ENCODE assay signal across 10 mouse cellular contexts in the genomic region with DNA sequence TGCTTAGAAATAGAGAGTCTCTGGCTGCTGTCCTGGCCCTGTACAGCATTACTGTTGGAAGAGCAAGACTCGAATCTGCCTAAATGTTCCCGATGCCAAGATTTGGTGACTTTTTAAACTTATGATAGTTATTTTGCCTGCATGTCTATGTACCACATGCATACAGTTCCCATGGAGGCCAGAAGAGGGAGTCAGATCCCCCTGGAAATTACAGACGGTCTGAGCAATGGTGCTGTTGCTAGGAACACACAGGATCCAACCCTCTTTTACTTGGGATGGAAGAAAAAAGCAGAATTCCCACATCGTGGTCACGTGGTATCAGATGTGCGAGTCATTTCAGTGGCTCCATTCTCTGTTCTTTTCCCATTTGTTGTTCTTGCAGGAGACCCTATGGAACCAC. TPM values are rescaled to one million over a fixed set of nuclear protein-coding genes. Genes with fewer than 3 reads are reported as not detected.
DNase-seq lines count a peak whose midpoint lies in the region; ATAC-seq and TF ChIP-seq lines count a peak whose summit lies in the region.
"Had no signal": no experiment of that assay in that cellular context is flagged by ENCODE, and none has a peak within 500 bp of the region (broad histone marks: within the 10 kb centered on the region; RNA-seq: fewer than 3 reads in every experiment).

No protein-coding gene starts in this region.

- H3K4me1 ChIP-seq in hindbrain, postnatal 0 days (ENCODE audit: insufficient read depth, low read length), result no peaks in the 10 kb centered on the region
- H3K4me1 ChIP-seq in hindbrain, embryonic 16.5 days (ENCODE audit: control insufficient read depth, insufficient read depth, low read depth, low read length), result no peaks in the 10 kb centered on the region
- no peaks in the 10 kb centered on the region for H3K4me1 ChIP-seq in neural tube, embryonic 15.5 days
- H3K4me1 ChIP-seq: limb, embryonic 13.5 days had no signal

- H3K27me3 ChIP-seq in hindbrain, postnatal 0 days (ENCODE audit: insufficient read depth, low read length), result no peaks in the 10 kb centered on the region
- no peaks in the 10 kb centered on the region for H3K27me3 ChIP-seq in hindbrain, embryonic 16.5 days (replicated peaks; ENCODE audit: control insufficient read depth, insufficient read depth, low read length)
- no peaks in the 10 kb centered on the region for H3K27me3 ChIP-seq in splenic B cell, adult 2 months (ENCODE audit: control insufficient read depth, insufficient read depth, low read length, poor library complexity, severe bottlenecking)
- no peaks in the 10 kb centered on the region for H3K27me3 ChIP-seq in neural tube, embryonic 15.5 days (replicated peaks)
- H3K27me3 ChIP-seq: limb, embryonic 13.5 days had no signal

- TF ChIP-seq CTCF in hindbrain, postnatal 0 days (IDR thresholded peaks at IDR 0.05; ENCODE audit: low read depth), result peak; percentile 78

- H3K36me3 ChIP-seq in hindbrain, postnatal 0 days (ENCODE audit: insufficient read depth, low read length), result peaks cover 44% of the 10 kb centered on the region
- peaks cover 32% of the 10 kb centered on the region for H3K36me3 ChIP-seq in hindbrain, embryonic 16.5 days (ENCODE audit: control insufficient read depth, insufficient read depth, low read length)
- H3K36me3 ChIP-seq in splenic B cell, adult 2 months (ENCODE audit: control insufficient read depth, insufficient read depth, low read length, poor library complexity, severe bottlenecking), result peaks cover 32% of the 10 kb centered on the region
- H3K36me3 ChIP-seq in neural tube, embryonic 15.5 days, result peaks cover 45% of the 10 kb centered on the region

- ATAC-seq in hindbrain, postnatal 0 days, result no peak
- ATAC-seq in hindbrain, embryonic 16.5 days, result no peak
- no peak for ATAC-seq in neural tube, embryonic 15.5 days (ENCODE audit: low FRiP score)

- no peak overlapping the region for H3K4me2 ChIP-seq in hindbrain, postnatal 0 days (ENCODE audit: low read depth, low read length)
- no peak overlapping the region for H3K4me2 ChIP-seq in hindbrain, embryonic 16.5 days (ENCODE audit: low read length)
- no peak overlapping the region for H3K4me2 ChIP-seq in neural tube, embryonic 15.5 days
- H3K4me2 ChIP-seq: limb, embryonic 13.5 days had no signal

- 73% methylated on average over 6 of the region's 6 CpGs for WGBS in hindbrain, postnatal 0 days
- 82% methylated on average over 6 of the region's 6 CpGs for WGBS in hindbrain, embryonic 16.5 days
- WGBS in neural tube, embryonic 15.5 days, result 76% methylated on average over 6 of the region's 6 CpGs

- no peak overlapping the region for H3K9ac ChIP-seq in hindbrain, postnatal 0 days (replicated peaks; ENCODE audit: low read length)
- H3K9ac ChIP-seq in hindbrain, embryonic 16.5 days (ENCODE audit: low read depth, low read length), result no peak overlapping the region
- no peak overlapping the region for H3K9ac ChIP-seq in neural tube, embryonic 15.5 days (replicated peaks)
- H3K9ac ChIP-seq: limb, embryonic 13.5 days had no signal

- H3K27ac ChIP-seq in hindbrain, postnatal 0 days, result no peak overlapping the region
- no peak overlapping the region for H3K27ac ChIP-seq in hindbrain, embryonic 16.5 days (ENCODE audit: low read depth, low read length)
- H3K27ac ChIP-seq in neural tube, embryonic 15.5 days (replicated peaks), result no peak overlapping the region
- H3K27ac ChIP-seq: limb, embryonic 13.5 days had no signal

- H3K4me3 ChIP-seq in hindbrain, postnatal 0 days (ENCODE audit: low read length), result no peak overlapping the region
- H3K4me3 ChIP-seq in hindbrain, embryonic 16.5 days (ENCODE audit: low read length), result no peak overlapping the region
- H3K4me3 ChIP-seq in neural tube, embryonic 15.5 days (replicated peaks), result no peak overlapping the region
- H3K4me3 ChIP-seq: limb, embryonic 13.5 days had no signal

- H3K9me3 ChIP-seq in hindbrain, postnatal 0 days (ENCODE audit: low read length), result no peaks in the 10 kb centered on the region
- H3K9me3 ChIP-seq in hindbrain, embryonic 16.5 days (ENCODE audit: control insufficient read depth, low read length), result no peaks in the 10 kb centered on the region
- H3K9me3 ChIP-seq in neural tube, embryonic 15.5 days (replicated peaks), result no peaks in the 10 kb centered on the region
- H3K9me3 ChIP-seq: limb, embryonic 13.5 days had no signal

- peak; percentile 66 for DNase-seq in hindbrain, postnatal 0 days (ENCODE audit: low spot score)
- peak; percentile 11 for DNase-seq in thymus, postnatal 25 days
- DNase-seq in thymus, adult 18-20 months, result no peak
- peak; percentile 42 for DNase-seq in embryo, embryonic 10.5 days (ENCODE audit: low spot score)
- DNase-seq in splenic B cell, adult 2 months (ENCODE audit: low read depth, low spot score), result peak; percentile 56
- no peak for DNase-seq in Muller cell, postnatal 12 days (ENCODE audit: inconsistent ontology term)

RNA-seq across cellular contexts. Expression of a gene that starts 39.2 kb away (rescaled TPM):
- total RNA-seq in hindbrain, postnatal 0 days (2014; rRNA removed), result 6.6 and 8.9 TPM in 2 replicates
- polyA plus RNA-seq in hindbrain, postnatal 0 days (2015; fragmentation: Nextera tagmentation; extraction: Ambion mirVana), result 2.9 and 3.3 TPM in 2 replicates
- 1.5 and 1.7 TPM in 2 replicates for polyA plus RNA-seq in hindbrain, embryonic 16.5 days (2015; fragmentation: Nextera tagmentation; extraction: Ambion mirVana)
- 1.4 and 1.8 TPM in 2 replicates for polyA plus RNA-seq in neural tube, embryonic 15.5 days (2015; fragmentation: Nextera tagmentation; extraction: Ambion mirVana)
- total RNA-seq: heart, adult 18-20 months had no signal

RNA-seq across cellular contexts. Expression of a gene that starts 39.8 kb away (rescaled TPM):
- total RNA-seq in hindbrain, postnatal 0 days (2014; rRNA removed), result 41.2 and 45.0 TPM in 2 replicates
- 18.5 and 21.1 TPM in 2 replicates for polyA plus RNA-seq in hindbrain, postnatal 0 days (2015; fragmentation: Nextera tagmentation; extraction: Ambion mirVana)
- polyA plus RNA-seq in hindbrain, embryonic 16.5 days (2015; fragmentation: Nextera tagmentation; extraction: Ambion mirVana), result 29.1 and 29.6 TPM in 2 replicates
- 25.9 and 29.1 TPM in 2 replicates for polyA plus RNA-seq in neural tube, embryonic 15.5 days (2015; fragmentation: Nextera tagmentation; extraction: Ambion mirVana)

Comparison
In these comparisons a context has a peak if more than half of its experiments do, and no peak if none do; other contexts are left out.
1. DNase-seq: peak in hindbrain, postnatal 0 days (single experiment), thymus, postnatal 25 days (single experiment), embryo, embryonic 10.5 days (single experiment) and splenic B cell, adult 2 months (single experiment); none in thymus, adult 18-20 months (0 of 2) and Muller cell, postnatal 12 days (single experiment).